Mouse (Mus musculus): ENCODE measurements at regions not wholly inside any gene's neighbourhood (a gene's known extent, or its start where the extent isn't known, plus 50 kb on each side); places are given as distances from the start of the nearest gene placed in this dataset.

DNA sequence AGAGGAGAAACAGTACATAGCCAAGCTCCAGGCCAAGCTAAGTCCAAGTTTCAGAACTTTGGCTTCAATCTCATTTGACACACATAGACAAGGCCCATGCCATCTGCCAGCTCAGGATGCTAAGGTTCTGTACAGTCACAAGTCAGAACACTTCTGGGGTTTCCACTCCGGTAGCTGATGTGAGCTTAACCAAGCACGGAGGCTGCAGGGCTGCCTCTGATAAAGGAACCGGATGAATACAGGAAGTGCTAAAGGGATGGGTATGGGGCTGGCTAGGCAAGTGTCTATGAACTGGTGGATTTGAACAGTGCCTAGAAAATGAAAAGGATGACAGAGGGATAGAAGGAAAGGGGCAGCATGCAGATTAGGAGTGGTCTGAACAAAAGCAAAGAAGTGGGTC, 75.4 kb upstream of the Vldlr start:
- DNase-seq, result no peak

DNA sequence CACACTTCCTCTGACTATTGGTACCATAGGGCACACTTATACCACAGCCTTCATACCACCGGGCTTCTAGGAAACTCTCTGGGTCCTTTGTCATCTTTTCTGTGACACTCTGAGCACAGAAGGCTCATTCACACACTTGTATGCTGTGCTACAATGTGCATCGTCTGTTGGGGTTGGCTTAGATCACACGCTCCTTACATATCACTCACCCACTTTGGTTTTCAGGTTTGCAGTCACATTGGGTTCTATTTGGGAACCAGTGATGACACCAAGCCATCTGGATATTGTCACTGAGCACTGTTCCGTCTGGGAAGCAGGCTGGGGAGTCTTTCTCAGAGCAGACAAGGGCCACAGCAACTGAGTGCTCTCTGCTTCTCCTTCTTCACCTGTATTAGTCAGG, 74.1 kb upstream of the Vldlr start:
- DNase-seq, result no peak

DNA sequence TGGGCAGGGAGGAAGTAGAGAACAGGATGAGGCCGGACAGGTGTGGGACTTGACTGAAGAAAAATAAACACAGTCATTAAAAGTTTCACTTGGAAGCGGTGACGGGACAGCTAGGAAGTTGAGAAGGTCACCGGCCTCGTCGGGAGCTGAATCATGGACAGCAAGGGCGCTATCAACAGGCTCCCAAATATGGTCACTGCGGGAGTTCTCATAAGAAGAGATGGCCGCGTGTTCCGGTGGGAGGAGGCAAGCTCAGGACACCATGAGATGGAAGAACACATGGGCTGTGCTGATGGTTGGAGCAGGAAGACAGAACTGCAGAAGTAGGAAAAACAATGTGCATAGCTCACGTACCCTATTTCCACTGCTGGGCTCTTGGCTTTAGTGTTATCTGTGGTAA, 68.9 kb upstream of the Vldlr start:
- peak; percentile 23 to 63 for DNase-seq

DNA sequence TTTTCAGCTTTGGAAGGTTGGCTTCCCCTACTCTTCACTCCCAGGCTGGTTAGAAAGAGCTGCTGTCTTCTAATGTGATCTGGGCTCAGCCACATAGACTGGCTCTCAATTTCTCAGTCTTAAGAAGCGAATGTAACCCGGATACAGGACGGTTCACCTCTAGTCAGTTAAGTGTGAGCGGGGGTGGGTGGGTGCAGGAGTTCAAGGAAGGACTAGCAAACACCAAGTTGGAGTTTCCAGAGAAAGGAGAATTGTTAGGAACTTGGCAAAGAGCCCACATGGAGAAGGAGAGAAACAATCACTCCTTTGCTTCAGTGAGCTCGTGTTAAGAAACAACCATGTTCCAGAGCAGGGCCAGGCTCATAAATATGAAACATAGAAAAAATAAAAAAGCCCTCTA, 68.0 kb upstream of the Vldlr start:
- DNase-seq, result no peak

DNA sequence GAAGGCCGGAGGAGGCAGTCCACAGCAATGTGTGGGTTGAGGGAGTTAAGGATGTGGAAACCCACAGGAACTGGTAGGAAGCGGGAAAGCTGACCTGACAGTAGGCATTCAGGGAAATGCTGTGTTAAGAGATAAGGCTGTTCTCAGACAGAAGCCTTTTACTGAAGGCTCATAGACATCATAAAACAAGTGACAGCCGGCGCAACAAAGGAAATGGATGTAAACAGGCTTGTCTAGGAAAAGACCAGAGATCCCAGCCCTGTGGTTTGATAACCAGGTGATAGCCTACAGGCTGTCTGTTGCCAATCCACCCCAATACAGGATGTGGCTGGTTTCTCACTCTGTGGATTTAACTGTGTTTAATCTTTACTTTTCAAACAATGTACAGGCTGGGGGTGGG, 66.7 kb upstream of the Vldlr start:
- DNase-seq, result no peak

DNA sequence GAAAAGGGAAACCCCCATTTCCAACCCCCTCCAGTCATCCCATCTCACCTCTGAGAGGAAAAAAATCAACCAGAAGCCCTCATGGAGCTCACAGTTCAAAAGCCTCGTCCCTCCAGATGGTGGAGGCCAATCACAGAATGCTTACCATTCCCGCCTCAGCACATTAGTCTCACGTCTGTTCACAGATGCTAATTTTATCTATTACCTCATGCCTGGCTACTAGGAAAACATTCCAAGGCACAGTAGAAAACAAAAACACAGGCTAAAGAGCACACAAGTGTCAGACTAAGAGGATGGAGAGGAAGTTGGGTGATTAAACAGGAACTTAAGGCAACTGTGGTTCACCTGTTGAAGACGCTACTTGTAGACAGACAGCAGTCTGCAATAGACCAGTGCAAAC, 54.4 kb upstream of the Vldlr start:
- DNase-seq, result no peak
